8 mouse cellular contexts compared by ENCODE assay signal in genomic region chr3:95894317-95895160, GRCm38 (mm10). TPM values are rescaled to one million over a fixed set of nuclear protein-coding genes. Genes with fewer than 3 reads are reported as not detected.
DNase-seq lines count a peak whose midpoint lies in the region; ATAC-seq lines count a peak whose summit lies in the region.

No protein-coding gene starts in this region.

- H3K4me3 ChIP-seq in forebrain, embryonic 13.5 days, result peak overlapping the region; percentile 69
- H3K4me3 ChIP-seq in hindbrain, embryonic 12.5 days, result peak overlapping the region; percentile 70
- peak overlapping the region; percentile 65 for H3K4me3 ChIP-seq in limb, embryonic 11.5 days (ENCODE audit: low read depth, low read length)
- peak overlapping the region; percentile 67 for H3K4me3 ChIP-seq in midbrain, embryonic 13.5 days (replicated peaks)

- DNase-seq in right cerebral cortex, adult 2 months (ENCODE audit: low spot score in 2 of 2), result peak; percentile 43 to 59
- DNase-seq in right cerebral cortex, postnatal 36 days (ENCODE audit: low spot score in 2 of 2), result no peak
- peak; percentile 40 for DNase-seq in c-Kit-positive CD71-positive TER-119-positive erythroid progenitor cells, embryonic 14.5 days (ENCODE audit: low spot score)
- no peak for DNase-seq in limb, embryonic 11.5 days (ENCODE audit: low spot score)
- DNase-seq in thymus, postnatal 36 days, result peak; percentile 29 to 35

- peak overlapping the region; percentile 10; the same call in 1 of the 2 replicates for H3K27ac ChIP-seq in forebrain, embryonic 13.5 days
- peak overlapping the region; percentile 60; the same call in 1 of the 2 replicates for H3K27ac ChIP-seq in hindbrain, embryonic 12.5 days
- no peak overlapping the region for H3K27ac ChIP-seq in limb, embryonic 11.5 days (replicated peaks; ENCODE audit: low read depth, low read length)
- H3K27ac ChIP-seq in midbrain, embryonic 13.5 days, result peak overlapping the region; percentile 42

- WGBS in forebrain, embryonic 13.5 days, result 18% methylated on average over 16 of the region's 16 CpGs
- 17% methylated on average over 16 of the region's 16 CpGs for WGBS in hindbrain, embryonic 12.5 days
- WGBS in limb, embryonic 11.5 days, result 11% methylated on average over 16 of the region's 16 CpGs
- 17% methylated on average over 16 of the region's 16 CpGs for WGBS in midbrain, embryonic 13.5 days

- H3K27me3 ChIP-seq in forebrain, embryonic 13.5 days, result peaks cover 10% of the 10 kb centered on the region; the same call in 1 of the 2 replicates
- H3K27me3 ChIP-seq in hindbrain, embryonic 12.5 days, result peaks cover 5% of the 10 kb centered on the region; the same call in 1 of the 2 replicates
- no peaks in the 10 kb centered on the region for H3K27me3 ChIP-seq in limb, embryonic 11.5 days (ENCODE audit: control insufficient read depth, insufficient read depth, low read length)
- 0 out of 2 replicates have a peak, but pooled peaks cover 10% of the 10 kb centered on the region for H3K27me3 ChIP-seq in midbrain, embryonic 13.5 days

- H3K4me2 ChIP-seq in forebrain, embryonic 13.5 days, result peak overlapping the region; percentile 93
- H3K4me2 ChIP-seq in hindbrain, embryonic 12.5 days (replicated peaks), result peak overlapping the region; percentile 85
- H3K4me2 ChIP-seq in limb, embryonic 11.5 days (ENCODE audit: low read depth, severe bottlenecking), result peak overlapping the region; percentile 83
- peak overlapping the region; percentile 84 for H3K4me2 ChIP-seq in midbrain, embryonic 13.5 days (replicated peaks)

- no peak for ATAC-seq in forebrain, embryonic 13.5 days
- ATAC-seq in hindbrain, embryonic 12.5 days (ENCODE audit: low FRiP score), result peak; percentile 3; the same call in 1 of the 2 replicates
- ATAC-seq in limb, embryonic 11.5 days (ENCODE audit: insufficient number of reproducible peaks, low FRiP score, low TSS enrichment, low read depth), result 0 out of 2 replicates have a peak, but pooled peaks have one; percentile 0
- 0 out of 2 replicates have a peak, but pooled peaks have one; percentile 4 for ATAC-seq in midbrain, embryonic 13.5 days

- H3K36me3 ChIP-seq in forebrain, embryonic 13.5 days (ENCODE audit: poor library complexity, severe bottlenecking), result peaks cover 12% of the 10 kb centered on the region
- H3K36me3 ChIP-seq in hindbrain, embryonic 12.5 days, result peaks cover 6% of the 10 kb centered on the region
- 0 out of 2 replicates have a peak, but pooled peaks cover 2% of the 10 kb centered on the region for H3K36me3 ChIP-seq in limb, embryonic 11.5 days (ENCODE audit: control insufficient read depth, insufficient read depth, low read length)
- peaks cover 6% of the 10 kb centered on the region; the same call in 1 of the 2 replicates for H3K36me3 ChIP-seq in midbrain, embryonic 13.5 days

- H3K9me3 ChIP-seq in forebrain, embryonic 13.5 days (replicated peaks), result no peaks in the 10 kb centered on the region
- no peaks in the 10 kb centered on the region for H3K9me3 ChIP-seq in hindbrain, embryonic 12.5 days (replicated peaks)
- H3K9me3 ChIP-seq in limb, embryonic 11.5 days (ENCODE audit: control insufficient read depth, low read length), result no peaks in the 10 kb centered on the region
- H3K9me3 ChIP-seq in midbrain, embryonic 13.5 days, result no peaks in the 10 kb centered on the region

- peak overlapping the region; percentile 80 for H3K9ac ChIP-seq in forebrain, embryonic 13.5 days
- H3K9ac ChIP-seq in hindbrain, embryonic 12.5 days, result peak overlapping the region; percentile 80
- peak overlapping the region; percentile 72 for H3K9ac ChIP-seq in limb, embryonic 11.5 days (ENCODE audit: low read length)
- H3K9ac ChIP-seq in midbrain, embryonic 13.5 days (replicated peaks), result peak overlapping the region; percentile 82

- H3K4me1 ChIP-seq in forebrain, embryonic 13.5 days, result peaks cover 24% of the 10 kb centered on the region
- H3K4me1 ChIP-seq in hindbrain, embryonic 12.5 days, result peaks cover 28% of the 10 kb centered on the region
- peaks cover 15% of the 10 kb centered on the region; the same call in 1 of the 2 replicates for H3K4me1 ChIP-seq in limb, embryonic 11.5 days (ENCODE audit: control insufficient read depth, insufficient read depth, low read length)
- H3K4me1 ChIP-seq in midbrain, embryonic 13.5 days (replicated peaks), result peaks cover 29% of the 10 kb centered on the region

RNA-seq across cellular contexts. Expression of gene Aph1a, which starts 0.8 kb away (rescaled TPM):
- polyA plus RNA-seq in forebrain, embryonic 13.5 days (2015; fragmentation: Nextera tagmentation; extraction: Ambion mirVana), result 28.3 and 34.4 TPM in 2 replicates
- 32.4 and 36.8 TPM in 2 replicates for polyA plus RNA-seq in hindbrain, embryonic 12.5 days (2016; fragmentation: Nextera tagmentation; extraction: Ambion mirVana)
- 26.1 and 27.3 TPM in 2 replicates for polyA plus RNA-seq in limb, embryonic 11.5 days (2014; fragmentation: Nextera tagmentation; extraction: Ambion mirVana)
- polyA plus RNA-seq in midbrain, embryonic 13.5 days (2015; fragmentation: Nextera tagmentation; extraction: Ambion mirVana), result 32.6 and 33.8 TPM in 2 replicates

RNA-seq across cellular contexts. Expression of gene BC028528, which starts 2.7 kb away (rescaled TPM):
- 11.8 and 12.4 TPM in 2 replicates for polyA plus RNA-seq in forebrain, embryonic 13.5 days (2015; fragmentation: Nextera tagmentation; extraction: Ambion mirVana)
- polyA plus RNA-seq in hindbrain, embryonic 12.5 days (2016; fragmentation: Nextera tagmentation; extraction: Ambion mirVana), result 9.2 and 12.1 TPM in 2 replicates
- 6.7 and 7.5 TPM in 2 replicates for polyA plus RNA-seq in limb, embryonic 11.5 days (2014; fragmentation: Nextera tagmentation; extraction: Ambion mirVana)
- polyA plus RNA-seq in midbrain, embryonic 13.5 days (2015; fragmentation: Nextera tagmentation; extraction: Ambion mirVana), result 12.9 and 14.4 TPM in 2 replicates

RNA-seq across cellular contexts. Expression of gene Car14, which starts 10.0 kb away (rescaled TPM):
- 23.1 and 27.4 TPM in 2 replicates for polyA plus RNA-seq in forebrain, embryonic 13.5 days (2015; fragmentation: Nextera tagmentation; extraction: Ambion mirVana)
- polyA plus RNA-seq in hindbrain, embryonic 12.5 days (2016; fragmentation: Nextera tagmentation; extraction: Ambion mirVana), result 12.8 and 13.8 TPM in 2 replicates
- polyA plus RNA-seq in limb, embryonic 11.5 days (2014; fragmentation: Nextera tagmentation; extraction: Ambion mirVana), result 128 and 129 TPM in 2 replicates
- 8.5 and 11.7 TPM in 2 replicates for polyA plus RNA-seq in midbrain, embryonic 13.5 days (2015; fragmentation: Nextera tagmentation; extraction: Ambion mirVana)

RNA-seq across cellular contexts. Expression of gene Ciart, which starts 12.5 kb away (rescaled TPM):
- 5.2 and 5.4 TPM in 2 replicates for polyA plus RNA-seq in forebrain, embryonic 13.5 days (2015; fragmentation: Nextera tagmentation; extraction: Ambion mirVana)
- 4.0 and 7.7 TPM in 2 replicates for polyA plus RNA-seq in hindbrain, embryonic 12.5 days (2016; fragmentation: Nextera tagmentation; extraction: Ambion mirVana)
- 7.1 and 7.5 TPM in 2 replicates for polyA plus RNA-seq in limb, embryonic 11.5 days (2014; fragmentation: Nextera tagmentation; extraction: Ambion mirVana)
- polyA plus RNA-seq in midbrain, embryonic 13.5 days (2015; fragmentation: Nextera tagmentation; extraction: Ambion mirVana), result 3.2 and 4.8 TPM in 2 replicates

RNA-seq across cellular contexts. Expression of gene Mrps21, which starts 23.2 kb away (rescaled TPM):
- polyA plus RNA-seq in forebrain, embryonic 13.5 days (2015; fragmentation: Nextera tagmentation; extraction: Ambion mirVana), result 334 and 380 TPM in 2 replicates
- 309 and 346 TPM in 2 replicates for polyA plus RNA-seq in hindbrain, embryonic 12.5 days (2016; fragmentation: Nextera tagmentation; extraction: Ambion mirVana)
- 339 and 359 TPM in 2 replicates for polyA plus RNA-seq in limb, embryonic 11.5 days (2014; fragmentation: Nextera tagmentation; extraction: Ambion mirVana)
- polyA plus RNA-seq in midbrain, embryonic 13.5 days (2015; fragmentation: Nextera tagmentation; extraction: Ambion mirVana), result 340 TPM in 2 replicates

Comparison
In these comparisons a context has a peak if more than half of its experiments do, and no peak if none do; other contexts are left out.
1. DNase-seq: peak in right cerebral cortex, adult 2 months (2 of 2), c-Kit-positive CD71-positive TER-119-positive erythroid progenitor cells, embryonic 14.5 days (single experiment) and thymus, postnatal 36 days (2 of 2); none in right cerebral cortex, postnatal 36 days (0 of 2) and limb, embryonic 11.5 days (single experiment).
2. Peak in every context shown above with its lines, with median percentiles within 50 percentile points of each other: H3K4me2 ChIP-seq, H3K4me3 ChIP-seq and H3K9ac ChIP-seq.